Mouse (Mus musculus) E14TG2a.4 (cell line): ENCODE measurements around the gene Aldh1l1.
A peak's percentile ranks its signal among the peaks of the same experiment; 100 is the strongest.

Experiments used
- H3K27me3 ChIP-seq: 2 replicates; pipeline ENCODE4 v1.6.1; 2014; ENCODE audit warnings: low read length, control low read depth; ENCODE audit not compliant: insufficient read depth
- H3K36me3 ChIP-seq: 2 replicates; pipeline ENCODE4 v1.6.1; 2014; ENCODE audit warnings: low read length, control low read depth; ENCODE audit not compliant: insufficient read depth
- H3K4me1 ChIP-seq: replicated peaks from 2 replicates; pipeline ENCODE4 v1.6.1; 2014; ENCODE audit warnings: low read depth, low read length, control low read depth
- H3K4me3 ChIP-seq: replicated peaks from 2 replicates; pipeline ENCODE4 v1.5.1; 2014; ENCODE audit warnings: mild to moderate bottlenecking, low read length
- H3K9me3 ChIP-seq: 2 replicates; pipeline ENCODE4 v1.6.1; 2014; ENCODE audit warnings: low read length, control low read depth
- CTCF ChIP-seq: conservative IDR thresholded peaks from 2 replicates; pipeline ENCODE4 v1.5.1; 2014; ENCODE audit warnings: low read length
- NANOG ChIP-seq: IDR thresholded peaks from 2 replicates; pipeline ENCODE4 v1.6.1; 2014; ENCODE audit warnings: borderline replicate concordance, low read length, mixed read lengths
- POU5F1 ChIP-seq: IDR thresholded peaks from 2 replicates; pipeline ENCODE4 v1.6.1; 2014; ENCODE audit warnings: low read length, borderline replicate concordance

The Aldh1l1 gene

DNA sequence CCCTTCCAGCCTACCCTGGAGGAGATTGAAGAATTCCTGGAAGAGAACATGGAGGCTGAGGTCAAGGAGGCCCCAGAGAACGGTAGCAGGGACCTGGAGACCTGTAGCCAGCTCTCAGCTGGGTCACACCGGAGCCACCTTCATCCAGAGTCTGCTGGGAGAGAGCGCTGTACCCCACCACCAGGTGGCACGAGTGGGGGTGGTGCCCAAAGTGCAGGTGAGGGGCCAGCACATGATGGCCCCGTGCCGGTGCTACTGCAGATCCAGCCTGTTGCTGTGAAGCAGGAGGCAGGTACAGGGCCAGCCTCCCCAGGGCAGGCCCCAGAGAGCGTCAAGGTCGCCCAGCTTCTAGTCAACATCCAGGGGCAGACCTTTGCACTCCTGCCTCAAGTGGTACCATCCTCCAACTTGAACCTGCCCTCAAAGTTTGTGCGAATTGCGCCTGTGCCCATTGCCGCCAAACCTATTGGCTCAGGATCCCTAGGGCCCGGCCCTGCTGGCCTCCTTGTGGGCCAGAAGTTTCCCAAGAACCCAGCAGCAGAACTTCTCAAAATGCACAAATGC, 19.3 kb upstream of the Aldh1l1 start:
- 0 out of 2 replicates have a peak, but pooled peaks have one; percentile 9 for TF ChIP-seq CTCF
- no peak for TF ChIP-seq NANOG
- TF ChIP-seq POU5F1 = no peak
- Histone ChIP-seq H3K9me3 (no peaks in the 10 kb centered on the region), H3K27me3 (peaks cover 26% of the 10 kb centered on the region), H3K4me3 (no peak overlapping the region), H3K36me3 (peaks cover 64% of the 10 kb centered on the region), H3K4me1 (peaks cover 60% of the 10 kb centered on the region)

DNA sequence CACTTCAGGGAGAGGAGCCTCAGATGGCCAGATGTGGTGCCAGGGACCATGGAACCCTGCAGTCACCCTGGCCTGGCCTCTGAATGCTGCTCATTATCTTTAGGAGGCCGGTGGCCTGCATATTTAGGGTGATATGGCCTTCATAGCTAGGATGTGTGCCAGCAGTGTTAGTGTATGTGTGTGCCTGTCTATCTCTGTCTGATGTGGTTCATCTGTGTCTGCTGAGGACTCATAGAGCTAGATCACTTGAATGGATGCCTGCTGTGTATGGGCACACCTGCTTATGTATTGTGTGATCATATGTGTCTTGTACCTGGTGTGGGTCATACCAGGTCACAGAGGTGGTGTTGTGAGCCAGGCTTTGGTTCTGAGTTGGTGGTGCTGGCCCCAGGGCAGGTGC, 18.0 kb upstream of the Aldh1l1 start:
- TF ChIP-seq CTCF (no peak), NANOG (no peak), POU5F1 (no peak)
- Histone ChIP-seq H3K36me3 (peaks cover 77% of the 10 kb centered on the region), H3K4me3 (no peak overlapping the region), H3K27me3 (peaks cover 16% of the 10 kb centered on the region; the same call in 1 of the 2 replicates), H3K4me1 (peaks cover 65% of the 10 kb centered on the region), H3K9me3 (no peaks in the 10 kb centered on the region)

DNA sequence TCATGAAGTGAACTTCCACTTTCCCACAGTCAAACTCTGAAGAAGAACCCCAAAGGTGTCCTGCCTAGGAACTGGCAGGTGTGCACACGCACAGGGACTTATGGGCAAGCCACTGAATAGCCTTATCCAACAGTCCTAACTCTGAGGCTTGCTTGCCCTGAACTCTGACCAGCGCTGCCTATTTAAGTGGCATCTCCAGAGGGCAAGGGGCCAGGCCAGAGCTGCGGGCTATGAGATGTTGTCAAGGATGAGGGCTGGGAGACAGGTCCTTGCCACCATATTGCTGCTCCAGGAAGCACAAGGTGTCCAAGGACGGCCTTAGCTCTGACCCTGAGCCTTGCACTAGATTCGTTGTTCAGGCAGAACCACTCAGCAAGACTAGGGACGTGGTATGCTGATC, 17.2 kb upstream of the Aldh1l1 start:
- Histone ChIP-seq H3K36me3 (peaks cover 81% of the 10 kb centered on the region), H3K27me3 (peaks cover 10% of the 10 kb centered on the region; the same call in 1 of the 2 replicates), H3K4me1 (peaks cover 65% of the 10 kb centered on the region), H3K4me3 (no peak overlapping the region), H3K9me3 (no peaks in the 10 kb centered on the region)
- TF ChIP-seq POU5F1 = no peak
- no peak for TF ChIP-seq NANOG
- TF ChIP-seq CTCF = no peak

DNA sequence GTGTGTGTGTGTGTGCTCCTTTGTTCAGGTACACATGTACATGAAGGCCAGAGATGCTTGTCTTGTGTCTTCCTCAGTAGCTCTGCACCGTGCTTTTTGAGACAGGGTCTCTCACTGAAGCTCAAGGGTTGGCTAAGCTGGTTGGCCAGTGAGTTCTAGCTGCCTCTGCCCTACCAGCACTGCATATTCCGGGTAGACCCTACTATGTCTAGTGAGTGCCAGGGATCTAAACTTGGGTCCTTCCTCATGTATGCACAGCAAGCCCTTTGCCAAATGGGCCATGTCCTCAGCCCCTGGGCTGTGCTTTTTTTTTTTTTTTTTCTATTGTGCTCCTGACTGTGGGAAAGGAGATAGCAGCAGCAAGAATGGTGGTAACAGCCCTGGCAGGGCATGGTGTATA, 16.0 kb upstream of the Aldh1l1 start:
- H3K27me3 ChIP-seq = 0 out of 2 replicates have a peak, but pooled peaks cover 1% of the 10 kb centered on the region
- H3K36me3 ChIP-seq = peaks cover 79% of the 10 kb centered on the region
- peaks cover 65% of the 10 kb centered on the region for H3K4me1 ChIP-seq
- TF ChIP-seq POU5F1 = no peak
- TF ChIP-seq CTCF = no peak
- no peak for TF ChIP-seq NANOG
- no peak overlapping the region for H3K4me3 ChIP-seq
- no peaks in the 10 kb centered on the region for H3K9me3 ChIP-seq

DNA sequence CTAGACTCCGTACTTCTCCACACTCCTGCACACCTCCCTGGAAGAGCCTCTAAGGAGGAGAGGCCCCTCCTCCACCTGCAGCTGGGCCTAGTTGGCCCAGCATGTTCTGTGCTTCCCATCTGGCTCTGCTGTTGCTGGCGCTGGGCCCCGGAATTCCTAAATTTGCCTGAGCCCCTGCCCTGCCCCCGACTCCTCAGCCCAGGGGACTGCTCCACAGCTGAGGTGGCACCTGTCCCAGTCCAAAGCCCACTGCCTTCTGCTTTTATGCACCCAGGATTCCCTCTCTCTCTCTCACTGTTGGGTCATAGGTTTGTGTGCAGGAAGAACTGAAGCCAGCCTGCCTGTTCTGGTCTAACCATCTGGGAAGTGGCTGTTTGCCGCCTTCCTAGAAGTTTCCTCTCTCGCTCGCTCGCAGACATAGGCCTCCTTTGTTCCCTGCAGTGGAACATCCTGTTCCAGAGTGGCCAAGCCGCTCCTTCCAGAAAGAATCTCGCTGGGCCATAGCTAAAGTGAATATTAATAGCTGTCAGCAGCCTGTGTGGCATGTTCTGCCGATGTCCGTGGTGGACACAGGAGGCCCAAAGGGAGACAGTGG, 15.2 kb upstream of the Aldh1l1 start:
- TF ChIP-seq NANOG (no peak), CTCF (no peak), POU5F1 (no peak)
- peaks cover 75% of the 10 kb centered on the region for H3K36me3 ChIP-seq
- peaks cover 70% of the 10 kb centered on the region for H3K4me1 ChIP-seq
- H3K27me3 ChIP-seq = no peaks in the 10 kb centered on the region
- no peaks in the 10 kb centered on the region for H3K9me3 ChIP-seq
- no peak overlapping the region for H3K4me3 ChIP-seq

DNA sequence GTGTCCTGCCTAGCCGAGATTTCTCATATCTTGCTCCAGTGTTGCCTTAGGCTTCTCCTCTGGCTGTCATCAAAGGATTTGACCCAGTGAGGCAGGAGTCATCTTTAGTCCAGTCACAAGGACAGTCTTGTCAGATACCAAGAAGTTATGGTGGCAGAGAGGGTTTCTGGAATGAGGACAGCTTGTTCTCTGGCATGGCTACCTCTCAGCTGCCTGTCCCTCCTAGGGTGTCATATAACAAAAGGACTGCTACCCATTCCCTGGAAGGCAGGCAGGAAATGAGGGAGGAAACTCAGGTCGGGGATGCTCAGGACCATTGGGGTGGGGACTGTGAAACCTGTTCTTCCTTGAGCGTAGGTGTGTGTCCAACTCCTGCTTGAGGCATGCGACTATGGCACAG, 14.1 kb upstream of the Aldh1l1 start:
- Histone ChIP-seq H3K9me3 (no peaks in the 10 kb centered on the region), H3K36me3 (peaks cover 65% of the 10 kb centered on the region), H3K4me3 (no peak overlapping the region), H3K27me3 (no peaks in the 10 kb centered on the region), H3K4me1 (peaks cover 70% of the 10 kb centered on the region)
- TF ChIP-seq POU5F1 (no peak), NANOG (no peak), CTCF (no peak)

DNA sequence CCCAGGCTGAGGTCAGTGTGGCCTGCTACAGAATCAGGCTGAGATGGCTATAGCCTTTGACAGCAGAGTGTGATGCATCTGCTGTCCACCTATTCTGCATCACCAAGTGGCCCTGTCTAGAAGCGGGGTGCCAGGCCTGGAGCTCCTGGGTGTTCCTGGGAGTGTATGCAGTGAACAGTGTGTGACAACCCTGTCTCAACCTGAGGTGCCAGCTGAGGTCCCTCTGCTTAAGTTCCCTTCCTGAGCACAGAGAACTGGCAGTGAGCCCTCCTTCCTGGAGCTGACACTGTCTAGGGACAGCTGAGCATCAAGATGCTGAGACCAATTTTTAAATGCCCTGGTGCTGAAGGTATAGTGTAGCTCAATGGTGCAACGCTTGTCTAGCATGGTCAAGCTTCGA, 13.5 kb upstream of the Aldh1l1 start:
- H3K27me3 ChIP-seq = peaks cover 5% of the 10 kb centered on the region; the same call in 1 of the 2 replicates
- peaks cover 59% of the 10 kb centered on the region for H3K36me3 ChIP-seq
- H3K4me1 ChIP-seq = peaks cover 72% of the 10 kb centered on the region
- H3K9me3 ChIP-seq = no peaks in the 10 kb centered on the region
- TF ChIP-seq POU5F1 (no peak), CTCF (no peak), NANOG (no peak)
- no peak overlapping the region for H3K4me3 ChIP-seq

DNA sequence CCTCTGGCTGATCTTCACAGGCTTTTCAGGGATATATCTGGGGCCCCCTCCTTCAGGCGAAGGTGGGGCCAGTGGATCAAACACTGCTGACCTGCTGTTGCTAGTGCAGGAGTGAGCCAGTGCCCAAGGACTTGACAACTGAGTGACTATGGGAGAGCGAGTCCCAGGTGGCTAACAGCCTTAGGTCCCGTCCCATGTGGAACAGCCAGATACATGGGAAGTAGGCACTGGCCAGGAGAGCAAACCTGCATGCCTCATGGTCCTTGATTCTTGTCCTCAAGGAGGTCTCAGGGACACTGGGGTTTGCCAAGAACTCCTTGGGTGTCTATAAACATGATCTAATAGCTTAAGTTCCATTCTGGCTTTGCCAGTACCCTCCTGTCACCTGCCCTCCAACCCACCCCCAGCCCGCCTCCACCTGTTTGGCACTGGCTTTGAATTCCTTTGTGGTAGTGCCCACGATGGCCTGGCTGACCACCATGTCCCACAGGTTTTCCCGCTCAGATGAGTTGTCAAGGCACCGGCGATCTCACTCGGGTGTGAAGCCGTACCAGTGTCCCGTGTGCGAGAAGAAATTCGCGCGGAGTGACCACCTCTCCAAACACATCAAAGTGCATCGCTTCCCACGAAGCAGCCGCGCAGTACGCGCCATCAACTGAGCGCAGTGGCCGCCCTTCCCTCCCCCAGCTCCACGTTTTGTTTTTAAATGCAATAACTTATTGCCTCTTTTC, 12.4 kb upstream of the Aldh1l1 start:
- TF ChIP-seq CTCF (no peak), NANOG (no peak), POU5F1 (no peak)
- Histone ChIP-seq H3K4me3 (peak overlapping the region; percentile 68), H3K4me1 (peaks cover 72% of the 10 kb centered on the region), H3K9me3 (no peaks in the 10 kb centered on the region), H3K36me3 (peaks cover 48% of the 10 kb centered on the region), H3K27me3 (peaks cover 6% of the 10 kb centered on the region; the same call in 1 of the 2 replicates)
